10 mouse cellular contexts compared by ENCODE assay signal in genomic region chr6:14903271-14903965, GRCm38 (mm10). TPM values are rescaled to one million over a fixed set of nuclear protein-coding genes. Genes with fewer than 3 reads are reported as not detected.
DNase-seq lines count a peak whose midpoint lies in the region; ATAC-seq and TF ChIP-seq lines count a peak whose summit lies in the region.
"Had no signal": no experiment of that assay in that cellular context is flagged by ENCODE, and none has a peak within 500 bp of the region (broad histone marks: within the 10 kb centered on the region; RNA-seq: fewer than 3 reads in every experiment).

No protein-coding gene starts in this region.

- TF ChIP-seq CTCF in left cerebral cortex, adult 2 months (IDR thresholded peaks at IDR 0.05), result no peak

- H3K27ac ChIP-seq in heart, embryonic 15.5 days, result no peak overlapping the region
- H3K27ac ChIP-seq in forebrain, embryonic 15.5 days (replicated peaks), result no peak overlapping the region
- H3K27ac ChIP-seq in limb, embryonic 14.5 days (replicated peaks; ENCODE audit: low read depth, low read length), result 0 out of 2 replicates have a peak overlapping the region, but pooled peaks have one; percentile 19
- no peak overlapping the region for H3K27ac ChIP-seq in neural tube, embryonic 15.5 days (replicated peaks)
- H3K27ac ChIP-seq in left cerebral cortex, adult 2 months, result no peak overlapping the region

- intact Hi-C loops in left cerebral cortex, adult 2 months (cut with DNase I), result no loop called here

- DNase-seq in heart, adult 9 months (ENCODE audit: low spot score in 2 of 2), result no peak
- DNase-seq in limb, embryonic 14.5 days (ENCODE audit: low spot score), result no peak
- DNase-seq in adrenal gland, adult 2 months, result no peak
- DNase-seq in left cerebral cortex, adult 2 months (ENCODE audit: extremely low spot score in 1 of 2, low spot score in 2 of 2), result no peak
- DNase-seq: thymus, postnatal 4 days had no signal

- H3K27me3 ChIP-seq in heart, embryonic 15.5 days, result peaks cover 6% of the 10 kb centered on the region
- H3K27me3 ChIP-seq in forebrain, embryonic 15.5 days, result no peaks in the 10 kb centered on the region
- H3K27me3 ChIP-seq in limb, embryonic 14.5 days (ENCODE audit: control insufficient read depth, insufficient read depth, low read length), result no peaks in the 10 kb centered on the region
- peaks cover 13% of the 10 kb centered on the region; the same call in 1 of the 2 replicates for H3K27me3 ChIP-seq in neural tube, embryonic 15.5 days (replicated peaks)

- H3K4me2 ChIP-seq in heart, embryonic 15.5 days, result peak overlapping the region; percentile 36; the same call in 1 of the 2 replicates
- H3K4me2 ChIP-seq in forebrain, embryonic 15.5 days (replicated peaks), result peak overlapping the region; percentile 93
- H3K4me2 ChIP-seq in limb, embryonic 14.5 days (replicated peaks; ENCODE audit: low read depth, low read length, severe bottlenecking), result peak overlapping the region; percentile 86
- H3K4me2 ChIP-seq in neural tube, embryonic 15.5 days, result peak overlapping the region; percentile 98

- no peak for TF ChIP-seq POLR2A in limb, embryonic 14.5 days (IDR thresholded peaks at IDR 0.05; ENCODE audit: borderline replicate concordance, extremely low read depth, insufficient read depth, insufficient read length)

- 33% methylated on average over 5 of the region's 5 CpGs for WGBS in heart, embryonic 15.5 days
- WGBS in forebrain, embryonic 15.5 days, result 52% methylated on average over 5 of the region's 5 CpGs
- 34% methylated on average over 5 of the region's 5 CpGs for WGBS in limb, embryonic 14.5 days
- 42% methylated on average over 5 of the region's 5 CpGs for WGBS in neural tube, embryonic 15.5 days

- no peak overlapping the region for H3K9ac ChIP-seq in heart, embryonic 15.5 days
- H3K9ac ChIP-seq in forebrain, embryonic 15.5 days (replicated peaks), result 0 out of 2 replicates have a peak overlapping the region, but pooled peaks have one; percentile 21
- H3K9ac ChIP-seq in limb, embryonic 14.5 days (ENCODE audit: low read depth, low read length, severe bottlenecking), result peak overlapping the region; percentile 95
- H3K9ac ChIP-seq in neural tube, embryonic 15.5 days (replicated peaks), result no peak overlapping the region

- H3K36me3 ChIP-seq in heart, embryonic 15.5 days, result no peaks in the 10 kb centered on the region
- no peaks in the 10 kb centered on the region for H3K36me3 ChIP-seq in forebrain, embryonic 15.5 days
- H3K36me3 ChIP-seq in limb, embryonic 14.5 days (ENCODE audit: control insufficient read depth, insufficient read depth, low read length), result no peaks in the 10 kb centered on the region
- no peaks in the 10 kb centered on the region for H3K36me3 ChIP-seq in neural tube, embryonic 15.5 days

- H3K4me3 ChIP-seq in heart, embryonic 15.5 days, result no peak overlapping the region; the same call in 1 of the 2 replicates
- peak overlapping the region; percentile 82 for H3K4me3 ChIP-seq in forebrain, embryonic 15.5 days
- H3K4me3 ChIP-seq in limb, embryonic 14.5 days (replicated peaks; ENCODE audit: low read length), result peak overlapping the region; percentile 85
- no peak overlapping the region for H3K4me3 ChIP-seq in neural tube, embryonic 15.5 days (replicated peaks)
- no peak overlapping the region for H3K4me3 ChIP-seq in left cerebral cortex, adult 2 months

- H3K4me1 ChIP-seq in heart, embryonic 15.5 days (replicated peaks), result peaks cover 16% of the 10 kb centered on the region
- H3K4me1 ChIP-seq in forebrain, embryonic 15.5 days, result peaks cover 30% of the 10 kb centered on the region
- peaks cover 15% of the 10 kb centered on the region for H3K4me1 ChIP-seq in limb, embryonic 14.5 days (ENCODE audit: control insufficient read depth, insufficient read depth, low read length)
- peaks cover 33% of the 10 kb centered on the region for H3K4me1 ChIP-seq in neural tube, embryonic 15.5 days

- ATAC-seq in heart, embryonic 15.5 days (replicated peaks; ENCODE audit: insufficient number of reproducible peaks, insufficient read depth, low FRiP score, low read depth), result no peak
- no peak for ATAC-seq in forebrain, embryonic 15.5 days (replicated peaks)
- no peak for ATAC-seq in limb, embryonic 14.5 days (ENCODE audit: low FRiP score, low read depth)
- ATAC-seq in neural tube, embryonic 15.5 days (ENCODE audit: low FRiP score), result no peak
- no peak for ATAC-seq in megakaryocyte, adult 5-6 weeks (ENCODE audit: poor library complexity, severe bottlenecking)

- no peaks in the 10 kb centered on the region for H3K9me3 ChIP-seq in heart, embryonic 15.5 days (replicated peaks)
- no peaks in the 10 kb centered on the region for H3K9me3 ChIP-seq in forebrain, embryonic 15.5 days
- H3K9me3 ChIP-seq in limb, embryonic 14.5 days (ENCODE audit: control insufficient read depth, low read length), result no peaks in the 10 kb centered on the region
- no peaks in the 10 kb centered on the region for H3K9me3 ChIP-seq in neural tube, embryonic 15.5 days (replicated peaks)

RNA-seq across cellular contexts. Expression of gene Foxp2, which starts 2.3 kb away (rescaled TPM):
- polyA plus RNA-seq in heart, embryonic 15.5 days (2015; fragmentation: Nextera tagmentation; extraction: Ambion mirVana), result 8.5 and 11.2 TPM in 2 replicates
- 38.4 and 43.4 TPM in 2 replicates for polyA plus RNA-seq in forebrain, embryonic 15.5 days (2015; fragmentation: Nextera tagmentation; extraction: Ambion mirVana)
- 23.2 and 34.1 TPM in 2 replicates for polyA plus RNA-seq in limb, embryonic 14.5 days (2012; rRNA removed)
- polyA plus RNA-seq in limb, embryonic 14.5 days (2014; fragmentation: Nextera tagmentation; extraction: Ambion mirVana), result 24.9 and 40.2 TPM in 2 replicates
- 14.9 and 17.1 TPM in 2 replicates for polyA plus RNA-seq in neural tube, embryonic 15.5 days (2015; fragmentation: Nextera tagmentation; extraction: Ambion mirVana)
- total RNA-seq in adrenal gland, adult 2 months (2021), result 1 to 10 TPM; 4.9 to 6.0 TPM
- polyA plus RNA-seq in adrenal gland, adult 2 months (2012; rRNA removed), result 2.4 and 2.9 TPM in 2 replicates
- total RNA-seq in megakaryocyte, adult 5-6 weeks (2015), result not detected in 2 replicates
- total RNA-seq in megakaryocyte, adult 5-6 weeks (2017), result not detected in 2 replicates
- 10 to 100 TPM in 1 of 2 experiments, 1 to 10 TPM in 1; 7.3 to 11.2 TPM for total RNA-seq in left cerebral cortex, adult 2 months (2021)
- total RNA-seq: common myeloid progenitor, adult 5-6 weeks had no signal

Comparison
In these comparisons a context has a peak if more than half of its experiments do, and no peak if none do; other contexts are left out.
1. H3K4me2 ChIP-seq: peak in every context shown above with its lines; median percentile 98 in neural tube, embryonic 15.5 days; 93 in forebrain, embryonic 15.5 days; 86 in limb, embryonic 14.5 days; 36 in heart, embryonic 15.5 days.
2. H3K4me3 ChIP-seq: peak in forebrain, embryonic 15.5 days (single experiment) and limb, embryonic 14.5 days (single experiment); none in heart, embryonic 15.5 days (single experiment), neural tube, embryonic 15.5 days (single experiment) and left cerebral cortex, adult 2 months (single experiment).
3. H3K9ac ChIP-seq: peak in forebrain, embryonic 15.5 days (single experiment) and limb, embryonic 14.5 days (single experiment); none in heart, embryonic 15.5 days (single experiment) and neural tube, embryonic 15.5 days (single experiment).